Mouse (Mus musculus): Measurements from ENCODE around the gene Rbfox2. TPM values are rescaled to one million over a fixed set of nuclear protein-coding genes. Genes with fewer than 3 reads are reported as not detected.
"Not testable (repeated sequence)": the region's sequence is repeated elsewhere in the genome, so short reads cannot be mapped to it uniquely, and the experiment has no call there.

Rbfox2 gene
- polyA plus RNA-seq, 1 experiment from 2014 or later, result 53.2 TPM

GRCm38 (mm10) chr15:77343527-77344091 lies 36.8 kb upstream of the Rbfox2 start:
- in situ Hi-C loops (cut with MboI; ENCODE audit: low pct_unique_long_range_greater_than_20kb), result no loop called here
- peak; percentile 72 for TF ChIP-seq CTCF (IDR thresholded peaks at IDR 0.05)
- POLR2A ChIA-PET, result no interaction called here
- CTCF ChIA-PET, result interaction anchor here (1.3 to 1.4 kb wide), 2 partner anchors 10 to 73 kb away, joined by 3 to 4 read pairs; no protein-coding TSS in a partner anchor
- no peak for DNase-seq (ENCODE audit: low read depth, low spot score)
- H3K27me3 ChIP-seq, result no peaks in the 10 kb centered on the region
- no peak for ATAC-seq

- CTCF ChIA-PET, result interaction anchor here (1.3 to 1.4 kb wide), 2 partner anchors 9 to 72 kb away, joined by 3 to 4 read pairs; no protein-coding TSS in a partner anchor
- DNase-seq (ENCODE audit: low read depth, low spot score) (no peak), ATAC-seq (no peak)
- in situ Hi-C loops (cut with MboI; ENCODE audit: low pct_unique_long_range_greater_than_20kb), result no loop called here
- POLR2A ChIA-PET, result no interaction called here
- H3K27me3 ChIP-seq, result no peaks in the 10 kb centered on the region
- TF ChIP-seq CTCF (IDR thresholded peaks at IDR 0.05), result no peak
Observed at GRCm38 (mm10) chr15:77342962-77343526, 36.2 kb upstream of the Rbfox2 start.

GRCm38 (mm10) chr15:77342005-77342404 lies 35.2 kb upstream of the Rbfox2 start:
- no peak for DNase-seq (ENCODE audit: low read depth, low spot score)
- no peaks in the 10 kb centered on the region for H3K27me3 ChIP-seq
- POLR2A ChIA-PET, result no interaction called here
- ATAC-seq, result no peak
- in situ Hi-C loops (cut with MboI; ENCODE audit: low pct_unique_long_range_greater_than_20kb), result no loop called here
- peak; percentile 40 for TF ChIP-seq CTCF (IDR thresholded peaks at IDR 0.05)
- CTCF ChIA-PET, result interaction anchor here (0.9 kb wide), 1 partner anchor 117 kb away, joined by 3 read pairs; no protein-coding TSS in a partner anchor

GRCm38 (mm10) chr15:77340581-77340980 lies 33.8 kb upstream of the Rbfox2 start:
- POLR2A ChIA-PET, result no interaction called here
- ATAC-seq, result no peak
- TF ChIP-seq CTCF (IDR thresholded peaks at IDR 0.05), result no peak
- no peaks in the 10 kb centered on the region for H3K27me3 ChIP-seq
- CTCF ChIA-PET, result interaction anchor here (0.8 kb wide), 1 partner anchor 14 kb away, joined by 3 read pairs; no protein-coding TSS in a partner anchor
- in situ Hi-C loops (cut with MboI; ENCODE audit: low pct_unique_long_range_greater_than_20kb), result no loop called here
- no peak for DNase-seq (ENCODE audit: low read depth, low spot score)

GRCm38 (mm10) chr15:77338924-77339429 lies 32.2 kb upstream of the Rbfox2 start:
- no peak for DNase-seq (ENCODE audit: low read depth, low spot score)
- in situ Hi-C loops (cut with MboI; ENCODE audit: low pct_unique_long_range_greater_than_20kb), result no loop called here
- ChIA-PET CTCF (no interaction called here), POLR2A (no interaction called here)
- ATAC-seq, result no peak
- no peak for TF ChIP-seq CTCF (IDR thresholded peaks at IDR 0.05)
- H3K27me3 ChIP-seq, result no peaks in the 10 kb centered on the region

- ChIA-PET CTCF (interaction anchor here (1.1 to 2.9 kb wide), 2 partner anchors 99 to 112 kb away, joined by 3 to 14 read pairs; no protein-coding TSS in a partner anchor), POLR2A (no interaction called here)
- in situ Hi-C loops (cut with MboI; ENCODE audit: low pct_unique_long_range_greater_than_20kb), result no loop called here
- no peak for ATAC-seq
- no peak for DNase-seq (ENCODE audit: low read depth, low spot score)
- TF ChIP-seq CTCF (IDR thresholded peaks at IDR 0.05), result no peak
- H3K27me3 ChIP-seq, result no peaks in the 10 kb centered on the region
Observed at GRCm38 (mm10) chr15:77338451-77338850, 31.6 kb upstream of the Rbfox2 start.

GRCm38 (mm10) chr15:77337926-77338325 lies 31.1 kb upstream of the Rbfox2 start:
- no peak for ATAC-seq
- POLR2A ChIA-PET, result no interaction called here
- in situ Hi-C loops (cut with MboI; ENCODE audit: low pct_unique_long_range_greater_than_20kb), result no loop called here

GRCm38 (mm10) chr15:77336968-77337341 lies 30.2 kb upstream of the Rbfox2 start:
- in situ Hi-C loops (cut with MboI; ENCODE audit: low pct_unique_long_range_greater_than_20kb), result no loop called here
- CTCF ChIA-PET, result interaction anchor here (0.8 to 2.9 kb wide), 12 partner anchors 8 to 184 kb away, joined by 3 to 14 read pairs (median 4); partner anchors contain the start of gene Rbfox2
- ATAC-seq (no peak), DNase-seq (ENCODE audit: low read depth, low spot score) (no peak)
- POLR2A ChIA-PET, result interaction anchor here (0.6 kb wide), 1 partner anchor 60 kb away, joined by 6 read pairs; no protein-coding TSS in a partner anchor
- no peak for TF ChIP-seq CTCF (IDR thresholded peaks at IDR 0.05)
- no peaks in the 10 kb centered on the region for H3K27me3 ChIP-seq

More at GRCm38 (mm10) chr15:77337926-77338325, 31.1 kb upstream of the Rbfox2 start:
- no peaks in the 10 kb centered on the region for H3K27me3 ChIP-seq
- CTCF ChIA-PET, result interaction anchor here (1.1 to 2.9 kb wide), 2 partner anchors 98 to 112 kb away, joined by 3 to 14 read pairs; no protein-coding TSS in a partner anchor
- peak; percentile 10 for TF ChIP-seq CTCF (IDR thresholded peaks at IDR 0.05)
- no peak for DNase-seq (ENCODE audit: low read depth, low spot score)

GRCm38 (mm10) chr15:77336287-77336967 lies 29.6 kb upstream of the Rbfox2 start:
- CTCF ChIA-PET, result interaction anchor here (0.8 to 2.9 kb wide), 16 partner anchors 8 to 226 kb away, joined by 3 to 14 read pairs (median 4); partner anchors contain the start of gene Rbfox2
- in situ Hi-C loops (cut with MboI; ENCODE audit: low pct_unique_long_range_greater_than_20kb), result no loop called here
- peak; percentile 15 for ATAC-seq
- POLR2A ChIA-PET, result no interaction called here
- H3K27me3 ChIP-seq, result no peaks in the 10 kb centered on the region
- no peak for DNase-seq (ENCODE audit: low read depth, low spot score)
- peak; percentile 99 for TF ChIP-seq CTCF (IDR thresholded peaks at IDR 0.05)

- ATAC-seq; POLR2A ChIA-PET; H3K27me3 ChIP-seq; in situ Hi-C loops (cut with MboI; ENCODE audit: low pct_unique_long_range_greater_than_20kb); DNase-seq (ENCODE audit: low read depth, low spot score): not testable (repeated sequence)
- CTCF ChIA-PET, result interaction anchor here (0.9 to 1.9 kb wide), 5 partner anchors 24 to 232 kb away, joined by 3 to 5 read pairs (median 3); no protein-coding TSS in a partner anchor
Observed at GRCm38 (mm10) chr15:77335185-77335584, 28.4 kb upstream of the Rbfox2 start.

Data from Patski (cell line).